Mouse (Mus musculus) mesoderm, embryonic 11.5 days (tissue): ENCODE data around the gene Mmachc.

ENCODE experiments used
- DNase-seq: peaks from one replicate; pipeline ENCODE4 v3.0.0-alpha.2; 2012; ENCODE audit warnings: low read depth, low spot score

The Mmachc gene

GRCm38 (mm10) chr4:116708201-116708764, at the start of gene Mmachc, which contains the start of gene Ccdc163:
TSS of gene Mmachc (minus strand) at chr4:116708406.
TSS of gene Ccdc163 (plus strand) at chr4:116708509.
- peak; percentile 96 for DNase-seq

- DNase-seq = no peak
Observed at GRCm38 (mm10) chr4:116749750-116750149, 41.5 kb upstream of the Mmachc start.

- DNase-seq = no peak
Observed at GRCm38 (mm10) chr4:116738972-116739751, 31.0 kb upstream of the Mmachc start.

- no peak for DNase-seq
Observed at GRCm38 (mm10) chr4:116734996-116735395, 26.8 kb upstream of the Mmachc start.

- no peak for DNase-seq
Observed at GRCm38 (mm10) chr4:116732355-116732754, 24.1 kb upstream of the Mmachc start.

- no peak for DNase-seq
Observed at GRCm38 (mm10) chr4:116731077-116731476, 22.9 kb upstream of the Mmachc start.

GRCm38 (mm10) chr4:116729532-116729931, 21.3 kb upstream of the Mmachc start:
- no peak for DNase-seq

GRCm38 (mm10) chr4:116727401-116727800, 19.2 kb upstream of the Mmachc start:
- no peak for DNase-seq

- no peak for DNase-seq
Observed at GRCm38 (mm10) chr4:116725444-116725843, 17.2 kb upstream of the Mmachc start.

GRCm38 (mm10) chr4:116722230-116722629, 14.0 kb upstream of the Mmachc start:
- DNase-seq = no peak

GRCm38 (mm10) chr4:116721098-116721628, 13.0 kb upstream of the Mmachc start:
- DNase-seq = no peak

GRCm38 (mm10) chr4:116720343-116721097, 12.3 kb upstream of the Mmachc start, which contains the start of gene Tesk2:
TSS of gene Tesk2 (plus strand) at chr4:116720948.
- peak; percentile 98 for DNase-seq

- peak; percentile 86 for DNase-seq
Observed at GRCm38 (mm10) chr4:116719396-116719795, 11.2 kb upstream of the Mmachc start.

GRCm38 (mm10) chr4:116712536-116712935, 4.3 kb upstream of the Mmachc start:
- no peak for DNase-seq

GRCm38 (mm10) chr4:116710154-116710553, 1.9 kb upstream of the Mmachc start:
- DNase-seq = no peak

- DNase-seq = no peak
Observed at GRCm38 (mm10) chr4:116708791-116709390, 685 bp upstream of the Mmachc start.

- no peak for DNase-seq
Observed at GRCm38 (mm10) chr4:116707666-116708065, 540 bp downstream of the Mmachc start.

- peak; percentile 81 for DNase-seq
Observed at GRCm38 (mm10) chr4:116703804-116704203, 4.4 kb downstream of the Mmachc start.

- DNase-seq = no peak
Observed at GRCm38 (mm10) chr4:116700964-116701363, 7.2 kb downstream of the Mmachc start.

GRCm38 (mm10) chr4:116698693-116699342, 9.4 kb downstream of the Mmachc start:
- no peak for DNase-seq

- no peak for DNase-seq
Observed at GRCm38 (mm10) chr4:116693785-116694184, 14.4 kb downstream of the Mmachc start.
